Mouse (Mus musculus): ENCODE results near the gene Zfp316.

Gene Zfp316

DNA sequence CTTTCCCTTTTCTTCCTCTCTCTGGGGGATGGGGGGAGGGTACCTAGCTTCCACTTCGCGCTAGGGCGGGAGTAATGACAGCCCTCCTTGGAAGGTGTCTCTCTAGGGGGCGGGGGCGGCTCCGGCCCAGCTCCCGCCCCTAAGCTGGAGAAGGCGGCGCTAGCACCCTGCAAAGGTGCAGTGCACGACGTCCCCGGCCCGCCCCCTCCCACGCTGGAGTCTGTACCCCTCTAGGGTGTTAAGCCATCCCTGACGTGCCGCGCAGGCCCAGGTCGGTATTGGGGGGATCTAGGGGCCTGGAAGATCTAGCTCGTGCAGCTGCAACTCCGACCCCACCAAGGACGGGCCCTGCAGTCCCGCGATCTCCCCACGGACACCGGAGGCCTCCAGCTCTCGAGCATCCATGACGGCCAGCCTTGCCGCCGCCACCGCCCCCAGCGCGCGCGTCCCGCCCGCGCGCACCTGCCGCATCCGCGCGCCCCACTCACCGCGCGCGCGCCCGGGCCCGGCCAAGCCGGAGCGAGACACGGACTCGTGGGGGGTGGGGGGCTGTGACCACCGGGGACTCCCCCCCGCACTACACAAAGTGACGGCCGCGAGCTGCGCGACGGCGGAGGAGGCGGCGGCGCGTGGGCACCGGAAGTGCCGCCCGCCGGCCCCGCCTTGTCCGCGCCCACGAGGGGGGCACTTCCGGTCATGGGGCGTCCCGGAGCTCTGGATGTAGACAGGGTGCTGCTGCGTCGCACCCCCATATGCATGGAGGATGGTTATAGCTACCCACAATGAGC is at the start of gene Zfp316:
Gene Zfp316, minus strand, starts transcription at position 660 of the 788 bp plus-strand sequence.
- in situ Hi-C loops (cut with MseI, MboI), result no loop called here

DNA sequence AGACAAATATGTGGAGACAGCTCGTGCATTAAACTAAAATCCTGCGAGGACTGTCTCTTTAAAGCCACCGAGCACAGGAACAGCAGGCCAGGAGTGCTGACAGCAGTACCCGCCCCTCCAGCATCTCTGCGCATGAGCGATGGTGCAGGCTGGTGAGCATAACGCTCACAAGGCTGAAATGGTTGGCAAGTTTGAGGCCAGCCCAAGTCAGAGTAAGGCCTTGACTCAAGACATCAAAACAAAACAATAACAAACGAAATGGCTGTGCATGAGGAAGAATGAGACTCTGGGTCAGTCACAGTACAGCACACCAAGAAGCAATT is 47.4 kb upstream of the Zfp316 start:
- in situ Hi-C loops (cut with MseI, MboI), result no loop called here

DNA sequence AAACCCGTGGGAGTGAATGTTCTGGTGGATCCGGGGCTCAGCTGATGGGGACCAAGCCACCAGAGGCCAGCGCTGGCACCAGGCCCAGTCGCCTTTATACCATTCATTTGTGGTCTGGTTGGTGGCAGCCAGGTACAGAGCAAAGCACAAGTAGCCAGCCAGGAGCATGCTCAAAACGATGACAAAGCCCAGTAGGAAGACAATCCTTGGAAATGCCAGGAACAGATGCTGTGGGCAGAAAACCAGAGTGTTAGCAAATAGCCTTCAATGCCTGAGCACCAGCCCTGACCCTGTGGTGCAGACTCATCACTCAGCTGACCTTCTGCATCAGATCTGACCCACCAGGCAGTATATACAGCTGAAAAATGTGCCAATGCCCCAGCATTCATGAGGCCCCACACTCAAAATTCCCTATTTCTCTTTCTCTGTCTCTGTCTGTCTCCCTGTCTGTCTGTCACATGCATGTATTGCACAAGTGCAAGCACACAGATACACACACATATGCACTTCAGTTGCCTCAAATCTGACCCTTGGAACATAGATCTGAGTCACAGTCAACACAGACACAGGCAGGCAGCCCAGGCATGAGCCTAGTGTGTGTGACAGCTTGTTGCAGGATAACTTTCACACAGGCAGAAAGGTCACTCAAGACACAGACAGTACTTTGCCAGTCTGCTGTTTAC is 46.9 kb upstream of the Zfp316 start:
- in situ Hi-C loops (cut with MseI, MboI), result no loop called here

DNA sequence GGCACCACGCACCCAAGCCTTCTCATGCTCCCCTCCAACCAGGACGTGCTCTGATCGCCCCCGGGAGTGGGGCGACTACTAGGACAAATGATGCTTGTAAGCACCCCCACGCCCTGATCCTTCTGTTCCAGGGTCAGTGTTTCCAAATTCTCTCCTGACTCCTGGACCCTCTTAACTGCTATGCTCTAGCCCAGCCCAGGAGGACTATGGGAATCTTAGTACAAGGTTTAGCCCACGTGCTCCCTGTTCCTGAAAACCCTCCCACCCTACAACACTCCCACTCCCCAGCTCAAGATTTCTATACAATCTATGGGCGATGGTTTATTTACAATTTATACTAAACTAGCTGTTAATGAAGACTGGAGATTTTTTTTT is 45.7 kb upstream of the Zfp316 start:
- in situ Hi-C loops (cut with MseI, MboI), result no loop called here

DNA sequence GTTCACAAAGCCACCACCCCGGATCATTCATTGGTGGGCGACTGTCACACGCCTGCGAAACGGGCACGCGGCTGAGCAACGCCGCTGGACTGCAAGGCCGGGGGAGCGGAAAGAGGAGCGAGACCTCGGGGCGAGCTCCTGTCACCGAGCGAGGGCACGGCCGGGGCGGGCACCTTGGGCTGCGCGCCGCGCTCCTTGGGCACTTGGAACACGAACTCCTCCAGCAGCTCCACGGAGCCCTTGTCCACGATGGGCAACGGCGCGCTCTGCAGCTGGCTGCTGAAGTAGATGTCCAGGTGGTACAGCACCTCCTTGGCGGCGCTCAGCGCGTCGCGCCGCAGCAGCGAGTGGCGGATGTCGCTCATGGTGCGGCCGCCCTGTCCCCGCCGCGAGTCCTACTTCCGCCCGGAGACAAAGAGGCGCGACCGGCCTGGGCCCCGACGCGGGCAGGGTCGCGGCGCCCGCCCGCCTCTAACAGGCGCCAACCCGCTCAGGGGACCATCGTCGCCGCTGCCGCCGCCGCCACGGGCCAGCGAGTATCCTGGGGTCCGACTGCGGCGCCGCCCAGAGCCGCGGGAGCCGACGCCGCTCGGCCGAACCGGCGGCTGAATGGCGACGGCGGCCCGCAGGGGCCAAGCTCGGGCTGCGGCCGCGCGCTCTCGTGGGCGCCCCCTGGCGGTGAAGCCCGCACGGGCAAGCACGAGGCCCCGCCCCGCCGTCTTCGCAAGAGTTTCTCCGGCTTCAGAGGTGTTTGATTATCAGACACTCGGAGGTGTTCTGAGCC is 45.1 kb upstream of the Zfp316 start, which contains the start of gene E130309D02Rik:
Gene E130309D02Rik, minus strand, starts transcription at position 631 of the 784 bp plus-strand sequence.
- in situ Hi-C loops (cut with MseI, MboI), result no loop called here

DNA sequence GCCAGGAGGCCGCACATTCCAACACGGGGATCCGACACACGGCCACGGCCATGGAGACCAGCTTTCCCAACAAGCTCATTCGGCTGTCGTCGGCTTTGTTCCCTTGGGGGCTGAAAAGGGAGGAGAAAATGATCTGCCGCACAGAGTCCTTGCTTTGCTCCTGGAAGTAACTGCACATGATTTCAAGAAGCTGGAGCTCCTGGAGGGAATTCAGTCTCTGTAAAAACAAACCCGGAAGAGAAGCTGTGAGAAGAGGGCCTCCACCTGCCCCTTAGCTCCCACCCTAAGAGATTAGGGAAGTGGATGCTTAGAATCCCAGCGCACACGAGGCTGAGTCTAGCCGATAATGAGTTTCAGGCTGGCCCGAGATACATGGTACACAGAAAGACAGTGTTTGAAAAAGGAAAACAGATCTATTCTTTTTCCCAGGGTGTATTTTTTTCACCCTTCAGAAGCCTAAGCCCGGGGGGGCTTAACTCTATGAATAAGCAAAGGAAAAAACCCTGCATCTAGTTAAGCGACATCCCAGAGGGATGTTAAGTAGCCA is 44.4 kb upstream of the Zfp316 start:
- in situ Hi-C loops (cut with MseI, MboI), result no loop called here

DNA sequence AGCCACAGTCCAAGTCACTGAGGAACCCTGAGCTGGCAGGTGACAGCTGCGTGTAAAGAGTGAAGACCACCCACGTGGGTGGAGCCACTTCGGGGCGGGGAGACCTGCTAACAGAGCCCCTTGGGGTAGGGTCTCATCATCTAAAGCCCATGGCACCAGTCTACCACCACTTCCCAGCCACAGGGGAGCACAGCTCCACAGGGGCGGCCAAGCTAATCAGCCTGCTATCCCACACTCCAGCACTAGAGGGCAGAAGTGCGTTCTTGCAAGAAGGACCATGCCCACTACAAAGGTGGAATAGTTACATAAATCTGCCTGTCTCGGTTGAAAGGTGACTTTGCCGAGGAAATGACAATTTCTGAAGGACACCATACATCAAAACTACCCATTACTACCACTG is 42.1 kb upstream of the Zfp316 start:
- in situ Hi-C loops (cut with MseI, MboI), result no loop called here

DNA sequence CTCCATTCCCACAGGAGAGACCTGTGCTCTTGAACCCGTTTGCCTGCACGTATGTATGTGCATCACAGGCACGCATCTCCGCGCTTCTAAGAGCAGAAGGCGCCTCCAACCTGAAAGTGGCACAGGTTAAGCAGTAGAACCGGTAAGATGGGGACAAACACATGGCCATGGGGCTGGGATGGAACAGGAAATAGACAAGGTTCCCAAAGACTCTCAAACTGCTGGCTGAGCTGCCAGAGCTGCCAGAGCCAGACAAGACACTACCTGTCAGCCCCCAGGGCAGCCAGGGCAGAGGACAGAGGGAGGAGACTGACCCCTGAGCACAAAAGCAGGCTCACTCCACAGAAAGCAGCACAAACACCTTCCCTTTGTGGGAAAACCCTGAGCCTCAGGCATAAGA is 40.1 kb upstream of the Zfp316 start:
- in situ Hi-C loops (cut with MseI, MboI), result no loop called here

DNA sequence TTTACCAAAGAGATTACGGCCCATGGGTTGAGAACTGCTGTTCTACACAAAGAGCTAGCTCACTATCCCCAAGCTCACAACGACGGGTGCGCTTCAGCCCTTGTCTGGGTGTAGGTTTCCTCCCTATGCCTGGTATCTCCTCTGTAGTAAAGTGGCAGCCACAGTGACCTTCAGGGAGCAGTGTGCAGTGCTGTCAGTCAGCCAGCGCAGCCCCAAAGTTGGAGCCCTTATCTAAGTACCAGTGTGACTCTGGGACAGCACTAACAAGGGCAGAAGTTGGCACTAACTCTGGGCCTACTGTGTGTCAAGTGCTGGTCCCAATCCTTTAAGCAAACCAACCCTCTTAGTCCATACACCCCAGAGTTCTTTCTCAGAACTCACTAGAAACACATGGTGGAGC is 39.0 kb upstream of the Zfp316 start:
- in situ Hi-C loops (cut with MseI, MboI), result no loop called here

DNA sequence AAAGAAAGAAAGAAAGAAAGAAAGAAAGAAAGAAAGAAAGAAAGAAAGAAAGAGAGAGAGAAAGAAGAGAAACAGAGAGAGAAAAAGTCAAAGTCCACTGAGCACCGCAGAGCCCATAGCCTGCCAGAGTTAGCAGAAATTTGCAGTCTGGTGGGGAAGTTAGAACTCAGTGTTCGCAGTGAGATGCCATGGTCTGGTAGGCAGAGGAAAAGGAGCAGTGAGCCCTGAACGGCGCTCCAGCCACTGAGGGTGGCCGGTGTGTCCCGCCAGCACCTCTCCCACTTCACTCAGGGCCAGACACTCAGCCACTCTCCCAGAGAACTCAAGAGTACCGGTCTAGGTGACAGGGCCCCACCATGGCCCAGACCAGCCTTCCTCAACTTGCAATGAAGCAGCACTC is 34.4 kb upstream of the Zfp316 start:
- in situ Hi-C loops (cut with MseI, MboI), result no loop called here

DNA sequence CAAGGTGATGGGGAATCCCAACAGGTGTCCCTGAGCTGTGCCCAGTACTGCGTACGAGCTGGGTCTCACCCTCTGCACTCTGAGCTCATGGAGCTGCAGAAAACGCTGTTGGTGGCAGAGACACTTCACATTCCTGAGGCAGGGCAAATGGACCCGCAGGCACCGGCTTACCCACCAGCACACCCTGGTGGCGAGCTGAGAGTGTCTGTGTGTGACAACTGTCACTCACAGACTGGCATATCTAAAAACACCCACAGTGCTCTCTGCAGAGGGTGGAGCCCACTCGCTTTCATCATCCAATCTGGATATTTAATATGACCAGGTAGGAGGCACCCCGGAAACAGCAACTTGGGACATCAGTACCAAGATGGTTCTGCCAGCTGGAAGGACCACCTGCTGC is 31.5 kb upstream of the Zfp316 start:
- in situ Hi-C loops (cut with MseI, MboI), result no loop called here

DNA sequence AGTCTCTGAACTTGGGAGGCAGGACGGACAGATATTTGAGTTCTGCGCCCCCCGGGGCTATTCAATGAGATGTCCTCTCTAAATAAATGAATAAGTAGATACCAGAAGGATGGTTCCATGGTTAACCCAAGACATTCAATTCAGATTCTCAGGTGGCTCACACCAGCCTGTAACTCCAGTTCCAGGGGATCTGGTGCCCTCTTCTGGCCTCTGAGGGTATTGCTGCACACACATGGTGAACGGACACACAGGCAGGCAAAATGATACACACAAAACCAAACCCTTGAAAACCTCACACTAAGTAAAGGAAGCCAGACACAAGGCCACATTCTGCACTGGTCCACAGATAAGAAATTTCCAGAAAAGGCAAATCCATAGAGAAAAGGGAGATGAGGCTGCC is 29.9 kb upstream of the Zfp316 start:
- in situ Hi-C loops (cut with MseI, MboI), result loop anchor here in 1 of 2 experiments (10.0 kb wide), 1 partner anchor 125 kb away; no protein-coding TSS in a partner anchor

DNA sequence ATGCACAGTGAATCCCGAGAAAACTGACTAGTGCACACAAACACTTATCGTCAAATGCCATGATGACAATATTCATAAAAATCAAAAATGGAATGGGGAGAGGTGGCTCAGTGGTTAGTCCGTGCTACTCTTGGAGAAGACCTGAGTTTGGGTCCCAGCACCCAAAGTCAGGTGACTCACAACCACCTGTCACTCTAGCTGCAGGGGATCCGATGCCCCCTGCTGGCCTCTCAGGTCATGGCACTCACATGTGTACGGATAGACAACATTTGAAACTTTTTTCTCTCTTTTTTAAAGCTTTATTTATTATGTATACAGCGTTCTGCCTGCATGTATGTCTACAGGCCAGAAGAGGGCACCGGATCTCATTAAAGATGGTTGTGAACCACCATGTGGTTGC is 28.6 kb upstream of the Zfp316 start:
- in situ Hi-C loops (cut with MseI, MboI), result loop anchor here in 1 of 2 experiments (10.0 kb wide), 1 partner anchor 124 kb away; no protein-coding TSS in a partner anchor

DNA sequence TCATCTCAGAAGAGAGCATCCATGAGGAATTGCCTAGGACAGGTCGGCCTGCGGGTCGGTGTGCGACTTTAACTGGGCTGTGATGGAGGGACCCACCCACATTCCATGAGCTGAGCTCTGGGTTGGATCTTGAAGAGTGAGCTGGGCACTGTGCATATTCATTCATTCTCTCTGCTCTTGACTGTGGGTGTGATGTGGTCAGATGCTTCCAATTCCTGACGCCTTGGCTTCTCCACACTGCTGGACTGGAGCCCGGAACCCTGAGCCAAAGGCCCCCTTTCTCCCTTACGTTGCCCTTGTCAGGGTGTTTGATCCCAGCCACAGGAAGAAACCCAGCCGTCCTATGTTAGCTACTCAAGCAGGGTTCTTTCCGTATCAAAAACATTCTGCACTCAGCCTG is 28.2 kb upstream of the Zfp316 start:
- in situ Hi-C loops (cut with MseI, MboI), result loop anchor here in 1 of 2 experiments (10.0 kb wide), 1 partner anchor 123 kb away; no protein-coding TSS in a partner anchor

DNA sequence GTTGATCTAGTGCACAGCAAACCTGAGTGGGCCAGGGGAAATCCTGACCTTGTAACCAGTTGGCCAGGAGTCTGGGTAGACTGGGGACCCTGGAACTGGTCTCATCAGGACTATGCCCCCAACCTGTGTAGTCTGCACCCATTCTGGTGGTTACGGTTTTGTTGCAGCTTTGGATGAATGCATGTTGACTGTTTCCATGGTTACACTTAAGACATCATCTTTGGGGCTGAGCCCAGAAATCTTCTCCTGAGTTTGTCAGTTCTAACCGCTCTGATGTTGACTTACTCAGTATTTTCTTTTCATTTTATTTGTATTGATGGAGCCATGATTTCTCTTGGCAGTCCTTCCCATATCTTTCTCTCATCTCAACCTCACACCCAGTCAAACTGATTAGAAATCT is 25.5 kb upstream of the Zfp316 start:
- in situ Hi-C loops (cut with MseI, MboI), result loop anchor here in 1 of 2 experiments (10.0 kb wide), 1 partner anchor 121 kb away; no protein-coding TSS in a partner anchor

DNA sequence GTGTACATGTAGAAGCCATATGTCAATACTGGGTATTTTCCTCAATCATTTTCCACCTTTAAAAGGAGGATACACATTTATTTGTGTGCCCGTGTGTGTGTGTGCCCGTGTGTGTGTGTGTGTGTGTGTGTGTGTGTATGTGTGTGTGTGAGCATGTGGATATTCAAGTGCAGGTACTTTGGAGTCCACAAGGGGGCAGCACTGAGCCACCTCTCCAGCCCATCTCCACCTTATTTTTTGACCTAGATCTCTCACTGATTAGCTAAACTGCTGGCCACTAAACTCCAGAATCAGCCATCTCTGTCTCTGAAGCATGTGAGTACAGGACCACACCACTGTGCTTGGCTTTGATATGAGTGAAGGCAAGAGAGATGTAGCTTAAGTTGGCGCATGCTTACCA is 25.0 kb upstream of the Zfp316 start:
- in situ Hi-C loops (cut with MseI, MboI), result loop anchor here (5.0 to 10.0 kb wide), 2 partner anchors 118 to 120 kb away; no protein-coding TSS in a partner anchor

DNA sequence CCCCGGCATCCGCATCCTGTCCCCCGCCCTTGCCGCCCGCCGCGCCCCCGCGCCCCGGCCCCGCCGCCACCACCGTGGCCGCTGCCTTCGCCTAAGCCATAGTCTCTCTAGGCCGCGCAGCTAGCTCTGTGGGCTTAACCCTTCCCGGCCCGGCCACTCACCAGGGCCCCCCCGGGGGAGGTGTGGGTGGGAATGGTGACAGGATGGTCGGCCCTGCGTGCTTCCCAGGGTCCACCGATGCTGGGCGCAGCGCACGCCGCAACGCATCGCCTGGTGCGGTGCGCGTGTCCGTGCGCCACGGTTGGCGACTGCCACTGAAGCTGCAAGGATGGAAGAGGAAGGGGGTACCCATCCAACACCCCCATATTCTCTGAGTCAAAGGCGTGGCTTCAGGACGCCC is 23.6 kb upstream of the Zfp316 start, which contains the start of gene Zfp853:
Gene Zfp853, minus strand, starts transcription at position 220 of the 400 bp plus-strand sequence.
- in situ Hi-C loops (cut with MseI, MboI), result loop anchor here (5.0 to 10.0 kb wide), 2 partner anchors 116 to 119 kb away; no protein-coding TSS in a partner anchor

DNA sequence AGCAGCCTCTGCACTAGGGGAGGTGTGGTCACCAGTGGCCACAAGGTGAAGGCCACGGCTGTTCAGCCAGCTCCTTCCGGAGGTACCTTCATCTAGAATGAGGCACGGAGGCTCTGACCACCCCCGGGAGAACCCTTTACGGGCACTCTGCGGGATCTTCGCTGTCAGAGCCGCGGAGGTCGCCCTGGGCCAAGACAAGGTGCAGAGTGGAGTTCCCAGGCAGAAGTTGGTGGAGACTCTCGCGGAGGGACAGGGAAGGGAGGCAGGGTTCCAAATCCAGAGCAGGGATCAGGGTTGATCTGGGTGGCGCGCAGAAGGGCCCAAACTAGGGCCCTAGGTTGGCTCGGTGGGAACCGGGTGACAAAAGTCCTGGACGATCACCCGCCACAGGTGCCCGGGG is 23.1 kb upstream of the Zfp316 start:
- in situ Hi-C loops (cut with MseI, MboI), result loop anchor here (5.0 to 10.0 kb wide), 2 partner anchors 116 to 118 kb away; no protein-coding TSS in a partner anchor

DNA sequence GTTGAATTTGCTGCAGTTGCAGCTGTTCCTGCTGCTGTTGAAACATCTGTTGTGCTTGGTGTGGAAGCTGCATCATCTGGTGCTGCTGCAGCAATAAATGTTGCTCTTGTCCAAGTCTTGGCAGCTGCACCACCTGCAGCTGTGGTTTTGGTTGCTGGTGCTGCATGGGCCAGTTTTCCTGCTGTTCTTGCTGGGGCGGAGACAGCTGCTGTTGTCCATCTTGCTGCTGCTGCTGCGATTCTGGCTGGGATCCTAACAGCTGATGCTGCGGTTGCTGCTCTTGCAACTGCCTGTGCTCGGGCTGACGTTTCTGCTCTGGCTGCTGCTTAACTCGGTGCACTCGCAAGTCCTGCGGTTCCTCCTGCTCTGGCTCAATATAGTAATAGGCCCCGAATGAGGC is 19.5 kb upstream of the Zfp316 start:
- in situ Hi-C loops (cut with MseI, MboI), result no loop called here

DNA sequence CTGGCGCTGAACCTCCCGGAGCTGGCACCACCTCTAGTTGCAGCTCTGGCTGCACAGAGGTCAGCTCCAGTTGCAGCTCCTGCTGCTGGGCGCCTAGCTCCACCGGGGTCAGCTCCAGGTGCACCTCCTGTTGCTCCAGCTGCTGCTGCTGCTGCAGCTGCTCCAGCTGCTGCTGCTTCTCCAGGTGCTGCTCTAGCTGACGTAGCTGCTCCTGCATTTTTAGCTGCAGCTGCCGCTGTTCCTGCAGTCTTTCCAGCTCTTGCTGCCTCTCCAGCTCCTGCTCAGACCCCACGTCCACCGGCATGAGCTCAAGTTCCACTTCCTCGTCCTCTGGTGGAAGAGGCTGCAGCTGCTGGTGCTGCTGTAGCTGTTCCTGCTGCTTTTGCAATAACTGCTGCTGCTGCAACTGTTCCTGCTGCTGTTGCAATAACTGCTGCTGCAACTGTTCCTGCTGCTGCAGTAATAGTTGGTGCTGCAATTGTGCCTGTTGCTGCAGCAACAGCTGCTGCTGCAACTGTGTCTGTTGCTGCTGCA is 18.6 kb upstream of the Zfp316 start:
- in situ Hi-C loops (cut with MseI, MboI), result no loop called here

DNA sequence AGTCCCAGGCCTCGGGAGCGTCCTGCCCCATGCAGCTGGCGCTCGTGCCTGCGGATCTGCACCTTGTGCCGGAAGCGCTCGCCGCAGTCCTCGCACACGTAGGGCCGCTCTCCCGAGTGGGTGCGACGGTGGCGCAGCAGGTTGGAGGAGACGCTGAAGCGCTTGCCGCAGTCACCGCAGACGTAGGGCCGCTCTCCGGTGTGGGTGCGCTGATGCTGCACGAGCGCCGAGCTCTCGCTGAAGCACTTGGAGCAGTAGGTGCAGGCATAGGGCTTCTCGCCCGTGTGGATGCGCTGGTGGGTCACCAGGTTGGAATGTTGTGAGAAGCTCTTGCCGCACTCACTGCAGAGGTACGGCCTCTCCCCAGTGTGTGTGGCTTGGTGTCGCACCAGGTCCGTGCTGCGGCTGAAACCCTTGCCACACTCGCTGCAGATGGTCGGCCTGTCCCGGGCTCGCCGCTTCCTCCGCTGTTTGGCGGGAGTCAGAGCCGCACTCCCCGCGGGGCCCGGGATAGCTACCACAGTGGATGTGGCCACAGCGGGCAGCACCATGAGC is 18.0 kb upstream of the Zfp316 start:
- in situ Hi-C loops (cut with MseI, MboI), result no loop called here
